Mouse (Mus musculus) CH12F3 (cell line): Measurements from ENCODE around the gene Rpp25l.
"Not testable (repeated sequence)": the region's sequence is repeated elsewhere in the genome, so short reads cannot be mapped to it uniquely, and the experiment has no call there.

Experiments
- in situ Hi-C: fragments of 300-500 bp; cut with MboI; formaldehyde crosslinking; loops from 2 replicates; pipeline ENCODE4 v1.14.3; 2020; ENCODE audit warnings: low sequenced_read_pairs

Rpp25l gene

DNA sequence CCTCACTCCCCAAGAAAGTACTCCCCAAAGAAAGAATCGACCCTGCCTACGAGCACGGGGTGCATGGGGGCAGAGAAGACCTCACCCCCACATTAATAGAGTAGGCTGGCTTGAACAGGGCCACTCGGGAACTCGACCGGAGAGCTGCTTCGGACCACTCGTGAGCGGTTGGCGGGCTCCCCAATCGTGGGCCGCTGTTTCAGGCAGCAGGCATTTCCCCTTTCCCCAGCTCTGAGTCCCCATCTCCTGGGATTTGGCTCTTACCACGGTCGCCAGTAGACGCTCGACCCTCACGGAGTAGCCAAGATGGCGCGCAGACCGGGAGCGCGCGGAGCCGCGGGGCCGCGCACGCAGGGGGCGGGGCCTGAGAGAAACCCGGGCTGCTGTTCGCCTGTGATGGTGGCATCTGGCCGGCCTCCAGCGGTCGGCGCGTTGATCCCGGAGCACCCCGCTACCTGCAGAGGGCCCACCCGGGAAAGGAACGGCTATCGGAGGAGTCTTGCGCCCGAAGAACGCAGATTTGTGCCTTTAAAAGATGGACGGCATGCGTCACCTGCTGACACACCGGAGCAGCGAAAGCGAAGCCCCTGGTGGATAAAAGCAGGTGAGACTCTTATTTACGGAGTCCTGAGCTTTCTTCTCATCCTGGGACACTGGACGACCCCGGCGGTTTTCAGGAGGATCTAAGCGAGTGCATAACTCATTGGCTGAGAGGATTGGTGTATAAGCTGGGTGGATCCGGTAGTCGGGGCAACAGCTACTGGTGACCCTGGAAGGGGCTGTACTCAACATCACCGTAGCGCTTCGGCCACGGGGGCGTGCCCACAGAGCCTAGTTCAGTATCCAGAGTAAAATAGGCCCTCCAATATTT, at the start of gene Rpp25l:
Gene Rpp25l, minus strand, starts transcription at position 338 of the 871 bp plus-strand sequence.
- in situ Hi-C loops = no loop called here

DNA sequence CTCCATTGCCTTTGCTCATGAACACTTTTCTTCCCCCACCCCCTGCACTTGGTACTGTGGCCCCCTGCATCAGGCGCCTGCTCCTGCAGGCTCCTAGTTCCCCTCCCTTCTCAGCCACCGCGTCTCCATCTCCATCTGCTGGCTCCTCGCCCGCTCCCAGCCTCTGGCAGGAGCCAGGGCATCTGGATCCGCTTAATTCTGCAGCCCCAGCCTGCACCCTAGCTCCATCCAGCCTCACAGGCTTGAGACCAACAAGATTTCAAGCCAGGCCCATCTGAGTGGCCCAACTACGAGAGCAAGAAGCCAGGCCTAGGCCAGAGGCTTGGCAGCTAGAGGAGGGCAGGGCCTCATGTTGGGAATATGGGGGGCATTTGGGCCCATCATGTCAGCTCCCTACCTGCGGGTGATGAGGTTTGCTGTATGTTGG, 49.4 kb upstream of the Rpp25l start:
- in situ Hi-C loops = not testable (repeated sequence)

DNA sequence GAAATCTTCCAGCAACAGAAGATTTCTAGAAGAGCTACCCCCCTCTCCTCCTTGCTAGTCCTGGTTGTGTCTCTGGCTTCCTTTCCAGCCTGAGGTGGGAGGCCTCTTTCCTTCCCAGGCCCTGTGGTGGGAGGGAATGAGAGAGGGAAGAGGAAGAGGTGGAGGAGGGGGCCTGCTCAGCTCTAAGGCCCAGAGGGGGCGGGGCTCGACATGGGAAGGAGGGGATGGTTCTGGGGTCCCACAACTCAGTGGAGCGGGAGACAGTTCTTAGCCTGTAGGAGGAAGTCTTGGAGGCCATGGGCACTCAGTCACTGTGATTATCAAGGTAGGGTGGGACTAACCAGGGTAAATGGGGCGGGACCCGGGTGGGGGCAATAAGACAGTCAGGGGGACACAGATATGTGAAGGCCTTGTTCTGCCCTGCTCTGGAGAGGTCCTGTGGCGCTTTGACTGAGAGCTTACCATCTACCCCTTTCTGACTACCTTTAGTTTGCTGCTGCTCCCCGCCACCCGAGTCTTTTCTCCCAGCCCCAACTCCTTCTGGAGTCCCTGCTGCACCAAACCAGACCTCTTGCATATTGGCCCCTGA, 48.9 kb upstream of the Rpp25l start:
- in situ Hi-C loops = no loop called here

DNA sequence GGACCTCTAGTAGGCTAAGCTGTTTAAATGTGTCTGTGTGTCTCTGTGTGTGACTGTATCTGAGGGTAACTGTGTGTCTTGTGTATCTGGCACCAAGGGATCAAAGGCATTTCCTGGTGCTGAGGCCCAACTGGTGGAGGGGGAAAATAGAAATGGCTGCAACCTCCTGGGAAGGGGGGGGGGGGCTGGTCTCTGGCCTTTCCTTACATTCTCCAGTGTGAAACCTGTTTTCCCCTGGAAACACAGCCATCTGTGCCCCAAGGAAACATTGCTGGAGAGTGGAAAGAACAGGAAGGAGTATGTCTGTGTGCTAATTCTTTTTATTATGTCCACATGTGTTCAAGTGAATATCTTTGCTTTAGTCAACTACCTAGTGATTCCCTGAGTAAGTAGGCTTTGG, 48.3 kb upstream of the Rpp25l start:
- in situ Hi-C loops = no loop called here

DNA sequence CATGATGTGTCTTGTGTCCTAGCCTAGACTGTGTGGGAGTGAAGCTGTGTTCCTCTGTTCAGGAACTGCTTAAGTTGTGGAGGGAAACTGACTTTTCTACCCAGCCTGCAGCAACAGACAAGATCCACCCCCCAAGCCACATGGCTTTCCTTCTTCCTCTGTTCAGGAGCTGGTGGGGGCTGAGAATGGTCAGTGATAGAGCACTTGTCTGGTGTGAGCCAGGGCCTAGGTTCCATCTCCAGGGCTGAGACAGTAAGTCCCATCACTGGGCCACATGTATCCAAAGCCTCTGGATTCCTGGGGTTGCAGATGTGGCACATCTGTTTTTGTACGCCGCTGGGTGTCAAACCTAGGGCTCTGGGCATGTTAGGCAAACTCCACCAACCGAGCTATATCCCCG, 47.6 kb upstream of the Rpp25l start:
- in situ Hi-C loops = no loop called here

DNA sequence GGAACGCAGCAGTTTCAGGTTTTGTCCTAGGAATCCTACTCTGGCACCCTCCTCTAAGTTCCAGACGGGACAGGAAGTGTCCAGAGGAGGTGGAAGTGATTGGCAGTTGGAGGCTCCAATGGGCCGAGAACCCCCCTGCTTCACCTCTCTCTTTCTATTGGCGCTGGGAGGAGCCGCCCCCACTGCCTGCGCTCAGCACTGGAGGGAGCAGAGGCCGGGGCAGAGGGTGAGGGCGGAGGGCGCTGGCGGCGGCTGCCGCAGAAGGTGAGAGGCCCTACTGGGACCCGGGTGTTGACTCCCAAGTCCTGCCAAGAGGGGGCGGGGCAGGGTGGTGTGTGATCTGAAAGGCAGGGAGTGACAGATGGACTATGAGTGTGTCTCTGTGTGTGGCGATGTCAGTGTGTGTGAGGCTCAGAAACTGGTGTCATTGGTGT, 47.0 kb upstream of the Rpp25l start:
- in situ Hi-C loops = no loop called here

DNA sequence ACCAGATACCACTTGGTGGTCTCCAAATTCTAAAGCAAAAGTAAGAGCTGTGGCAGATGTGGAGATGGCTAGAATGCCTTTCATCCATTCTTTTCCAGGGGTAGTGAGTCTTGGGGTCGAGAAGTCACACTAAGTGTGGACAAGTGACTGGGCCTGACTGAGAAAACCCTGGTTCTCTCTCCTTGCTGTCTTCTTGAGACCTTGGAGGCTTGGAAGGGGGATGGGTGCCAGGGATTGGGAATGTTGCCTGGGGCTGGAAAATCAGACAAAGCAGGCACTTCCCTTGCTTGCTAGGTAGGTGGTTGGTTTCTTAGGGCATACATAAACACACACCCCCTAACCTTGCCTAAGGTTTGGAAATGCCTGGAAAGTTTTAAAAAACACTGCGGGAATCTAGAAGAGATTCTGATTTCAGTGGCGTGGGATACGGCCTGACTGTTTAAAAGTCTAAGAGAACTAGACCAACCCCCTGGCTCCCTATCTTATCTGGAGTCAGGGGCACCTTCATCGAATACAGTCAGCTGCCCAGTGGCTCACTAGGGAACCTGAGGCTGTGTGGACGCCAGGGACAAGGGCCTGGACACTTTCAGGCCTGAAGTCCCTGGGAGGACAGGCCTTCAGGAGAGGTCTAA, 46.4 kb upstream of the Rpp25l start:
- in situ Hi-C loops = no loop called here

DNA sequence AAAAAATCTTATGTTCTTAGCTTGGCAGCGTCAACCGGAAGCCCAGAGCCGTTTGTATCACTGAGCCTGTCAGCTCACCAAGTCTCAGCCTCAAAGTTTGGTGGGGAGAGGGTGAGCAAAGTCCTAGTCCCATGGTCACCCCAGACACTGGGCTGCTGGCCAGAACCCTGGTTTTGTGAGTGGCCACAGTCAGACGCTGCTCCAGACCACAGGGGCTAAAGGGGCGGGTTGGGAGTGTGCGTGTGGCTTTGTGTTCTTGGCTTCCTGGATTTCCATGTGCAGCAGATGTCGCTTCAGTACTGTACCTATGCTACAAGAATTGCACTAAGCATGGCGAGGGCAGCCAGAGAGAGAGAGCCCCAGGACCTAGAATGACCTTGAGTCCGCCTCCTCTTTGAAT, 45.9 kb upstream of the Rpp25l start:
- in situ Hi-C loops = no loop called here

DNA sequence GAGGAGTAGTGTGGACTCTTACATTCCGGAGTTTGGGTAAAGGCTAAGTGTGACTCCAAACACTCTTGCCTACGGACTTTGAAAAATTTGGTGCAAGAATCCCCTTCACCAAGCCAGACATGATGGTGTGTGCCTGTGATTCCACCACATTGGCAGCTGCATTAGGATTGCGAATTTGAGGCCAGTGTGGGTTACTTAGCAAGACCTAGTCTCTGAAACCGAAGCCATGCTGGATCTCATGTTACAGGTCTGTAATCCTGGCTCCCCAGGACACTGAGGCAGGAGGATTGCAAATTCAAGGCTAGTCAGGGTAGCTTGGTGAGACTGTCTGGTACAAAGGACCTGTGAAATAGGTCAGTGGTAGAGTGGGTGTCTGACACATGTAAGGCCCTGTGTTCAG, 45.4 kb upstream of the Rpp25l start:
- in situ Hi-C loops = no loop called here

DNA sequence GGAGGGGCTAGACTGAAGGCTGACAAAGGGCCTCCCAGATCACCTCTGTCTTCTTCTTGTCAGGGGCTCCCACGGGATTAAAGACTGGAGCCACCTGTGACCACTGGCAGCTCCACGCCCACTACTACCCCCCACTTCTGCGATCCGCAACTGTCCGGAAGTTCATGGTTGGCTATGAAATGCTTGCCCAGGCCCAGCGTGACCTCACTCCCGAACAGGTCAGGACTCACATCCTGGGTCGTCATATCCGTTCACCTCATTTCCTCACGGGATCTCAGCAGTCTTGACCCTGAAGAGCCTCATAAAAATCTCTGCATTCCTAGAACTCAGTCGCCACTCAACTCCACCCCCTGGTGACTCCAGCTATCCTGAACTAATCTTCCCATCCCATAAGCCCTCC, 44.7 kb upstream of the Rpp25l start:
- in situ Hi-C loops = no loop called here

DNA sequence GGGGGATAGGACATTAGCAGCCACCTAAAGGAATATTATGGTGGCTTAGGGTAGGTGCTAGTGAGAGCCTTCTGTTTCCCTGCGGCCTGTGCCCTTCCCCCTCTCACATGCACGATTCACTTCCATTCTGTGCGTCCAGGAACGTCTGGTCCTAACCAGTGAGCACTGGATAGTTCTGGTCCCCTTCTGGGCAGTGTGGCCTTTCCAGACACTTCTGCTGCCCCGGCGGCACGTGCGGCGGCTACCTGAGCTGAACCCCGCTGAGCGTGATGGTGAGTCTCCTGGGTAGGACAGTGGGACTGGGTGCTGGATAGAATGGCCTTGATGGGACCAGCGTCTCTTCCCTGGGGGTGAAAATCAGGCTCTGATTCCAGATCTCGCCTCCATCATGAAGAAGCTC, 44.0 kb upstream of the Rpp25l start:
- in situ Hi-C loops = no loop called here

DNA sequence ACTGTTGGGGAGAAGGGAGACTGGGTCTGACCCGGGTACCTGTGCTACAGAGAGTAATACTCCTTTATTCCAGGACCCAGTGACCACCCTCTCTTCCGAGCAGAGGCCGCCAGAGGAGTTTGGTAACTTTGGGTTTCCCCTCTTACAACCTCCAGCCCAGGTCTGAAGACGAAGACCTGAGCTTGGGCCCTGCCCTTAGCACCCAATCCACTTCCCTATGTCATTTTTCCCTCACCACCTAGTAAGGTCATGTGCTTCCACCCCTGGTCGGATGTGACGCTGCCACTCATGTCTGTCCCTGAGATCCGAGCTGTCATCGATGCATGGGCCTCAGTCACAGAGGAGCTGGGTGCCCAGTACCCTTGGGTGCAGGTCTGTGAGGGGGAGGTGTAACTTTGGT, 43.1 kb upstream of the Rpp25l start:
- in situ Hi-C loops = no loop called here

DNA sequence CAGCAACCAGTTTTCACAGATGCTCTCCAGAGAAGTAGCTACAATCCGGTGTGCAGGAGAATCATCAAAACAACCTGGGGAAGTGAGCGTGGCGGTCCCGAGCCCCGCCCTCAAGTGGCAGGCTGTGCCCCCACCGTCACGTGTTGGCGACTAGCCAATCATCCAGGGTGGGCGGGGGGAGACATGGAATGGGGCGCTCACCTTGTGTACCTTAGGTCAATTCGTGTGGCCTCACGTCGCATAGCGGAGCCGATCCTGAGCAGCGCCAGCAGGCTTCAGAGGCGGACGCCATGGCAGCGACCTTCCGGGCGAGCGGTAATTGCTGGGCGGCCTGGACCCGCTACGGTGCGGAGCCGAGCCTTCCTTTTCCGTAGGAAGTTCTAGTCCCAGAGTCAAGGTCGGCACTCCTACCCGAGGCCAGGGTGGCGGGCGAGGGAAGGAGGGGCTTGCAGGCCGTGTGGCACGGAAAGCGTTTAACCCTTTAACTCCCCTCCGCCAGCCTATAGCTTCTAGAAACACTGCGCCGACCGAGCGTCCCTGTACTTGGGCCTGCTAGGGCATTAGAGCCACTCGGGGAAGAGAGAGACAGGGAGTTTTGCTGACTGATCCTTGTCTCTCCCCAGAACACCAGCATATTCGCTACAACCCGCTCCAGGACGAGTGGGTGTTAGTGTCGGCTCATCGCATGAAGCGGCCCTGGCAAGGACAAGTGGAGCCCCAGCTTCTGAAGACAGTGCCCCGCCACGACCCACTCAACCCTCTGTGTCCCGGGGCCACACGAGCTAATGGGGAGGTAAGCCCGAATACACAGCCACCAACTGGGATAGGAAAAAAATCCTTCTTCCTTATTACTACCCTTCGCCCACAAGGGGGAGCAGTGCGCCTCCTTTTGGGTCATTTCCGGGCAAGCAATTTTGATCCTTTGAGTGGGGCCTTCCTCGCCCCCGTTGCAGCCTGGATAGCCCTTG, 42.3 kb upstream of the Rpp25l start, which contains the start of gene Sigmar1:
Gene Sigmar1, minus strand, starts transcription at position 820 of the 968 bp plus-strand sequence.
- in situ Hi-C loops = no loop called here

DNA sequence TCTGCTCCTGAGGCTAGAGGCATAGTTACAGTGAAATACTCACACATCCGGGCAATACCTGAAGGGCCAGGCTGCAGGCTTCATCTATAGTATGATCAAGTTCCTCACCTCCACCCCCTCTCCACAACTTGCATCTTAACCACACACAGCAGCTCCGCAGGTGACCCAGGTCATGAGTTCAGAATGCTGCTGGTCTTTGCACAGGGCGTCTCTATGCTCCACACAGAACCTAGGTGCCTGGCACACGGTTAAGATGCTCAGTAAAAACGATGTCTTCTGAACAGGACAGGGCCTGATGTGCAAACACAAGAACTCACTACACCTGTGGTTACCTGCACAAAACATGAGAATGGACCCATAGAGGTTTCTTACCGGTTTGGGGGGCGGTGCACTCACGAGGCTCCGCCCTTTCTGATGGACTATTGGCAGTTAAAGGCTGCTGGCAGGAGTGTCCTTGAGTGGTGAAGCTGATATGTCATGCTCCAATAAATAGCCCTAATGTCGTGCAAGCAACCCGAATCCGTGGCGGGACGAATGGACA, 41.5 kb upstream of the Rpp25l start, which contains the start of gene Galt:
Gene Galt, plus strand, starts transcription at position 432 of the 541 bp plus-strand sequence.
- in situ Hi-C loops = no loop called here

DNA sequence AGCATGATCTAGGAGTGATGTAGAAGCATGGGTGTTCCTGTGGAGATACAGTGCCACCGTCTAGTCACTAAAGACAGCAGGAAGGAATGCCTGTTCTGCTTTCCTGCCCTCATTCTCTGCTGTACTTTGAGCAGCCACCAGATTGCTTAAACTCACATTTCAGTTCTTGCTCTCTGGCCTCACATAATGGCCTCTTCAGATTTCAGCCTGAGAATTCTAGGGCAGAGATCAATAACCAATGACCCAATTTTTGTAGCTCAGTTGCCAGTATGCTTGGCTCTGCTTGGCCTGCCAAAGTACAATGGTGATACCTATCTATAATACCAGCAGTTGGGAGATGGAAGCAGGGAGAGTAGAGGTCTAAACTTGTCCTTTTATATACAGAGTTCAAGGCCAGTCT, 31.7 kb upstream of the Rpp25l start:
- in situ Hi-C loops = no loop called here

DNA sequence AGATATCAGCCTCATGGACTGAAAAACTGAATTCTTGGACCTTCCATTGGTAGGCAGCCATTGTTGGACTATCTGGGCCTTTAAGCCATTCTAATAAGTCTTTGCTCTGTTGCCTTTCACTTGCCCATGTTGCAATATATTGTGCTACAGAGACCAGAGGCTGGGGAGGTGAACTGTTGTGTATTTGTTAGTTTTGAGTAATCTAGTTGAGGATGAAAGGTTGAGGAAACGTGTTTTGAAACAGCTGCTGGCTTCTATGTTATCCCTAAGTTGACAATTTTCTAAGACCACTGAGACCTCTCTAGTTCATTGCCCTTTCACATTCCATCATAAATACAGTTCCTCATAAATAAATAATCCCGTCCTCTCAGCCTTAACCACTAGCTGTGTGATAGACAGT, 30.8 kb upstream of the Rpp25l start:
- in situ Hi-C loops = no loop called here

DNA sequence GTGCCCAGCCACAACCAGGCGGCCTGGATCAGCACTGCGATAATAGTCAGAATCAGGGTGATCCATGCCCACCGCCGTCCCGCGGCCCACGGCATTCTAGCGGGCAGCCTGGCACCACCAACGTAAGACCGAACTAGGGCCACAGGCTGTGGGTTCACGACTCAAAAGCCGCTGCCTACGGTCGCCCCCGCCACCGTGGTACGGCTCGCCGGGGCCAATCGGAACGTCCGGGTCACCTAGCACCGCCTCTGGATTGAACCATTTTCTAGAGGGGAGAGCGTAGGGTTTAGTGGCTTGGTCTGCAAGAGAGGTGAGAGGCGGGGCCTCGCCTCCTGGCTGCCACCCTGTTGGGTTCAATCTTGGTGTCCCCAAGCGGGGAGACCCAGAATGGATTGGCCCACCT, 27.8 kb upstream of the Rpp25l start:
- in situ Hi-C loops = no loop called here

DNA sequence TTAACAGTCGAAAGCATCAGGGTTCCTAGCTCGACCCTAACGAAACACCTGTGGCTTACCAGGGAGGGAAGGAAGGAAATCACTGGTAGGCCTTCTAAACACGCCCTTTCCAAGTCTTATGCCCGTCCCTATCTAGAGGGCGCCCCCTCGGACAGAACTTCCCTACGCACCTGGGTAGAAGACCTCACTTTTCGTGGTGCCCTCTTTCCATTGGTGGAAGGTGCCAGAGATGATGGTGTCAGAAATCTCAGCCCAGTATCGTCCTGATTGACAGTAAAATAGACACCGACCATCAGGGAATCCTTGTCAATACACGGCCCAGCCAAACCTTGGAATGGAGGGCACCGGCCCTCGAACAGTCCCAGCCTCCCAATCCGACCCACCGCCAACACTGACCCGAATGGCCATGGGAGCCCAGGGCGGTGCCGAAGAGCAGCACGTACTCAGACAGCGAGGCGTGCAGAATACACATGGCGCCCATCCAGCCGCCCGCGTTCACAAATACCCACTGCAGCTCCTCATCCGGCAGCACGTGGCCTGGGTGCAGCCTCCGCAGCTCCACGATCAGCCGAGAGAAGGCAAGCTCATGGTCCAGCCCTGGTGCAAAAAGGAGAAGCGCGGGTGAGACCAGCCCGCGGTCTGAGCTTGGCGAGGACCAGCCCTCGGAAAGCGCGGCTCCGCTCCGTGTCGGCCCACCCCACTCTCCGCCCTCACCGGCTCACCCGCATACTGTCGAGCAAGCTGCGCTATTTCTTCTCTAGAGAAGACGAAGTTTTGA, 27.2 kb upstream of the Rpp25l start:
- in situ Hi-C loops = no loop called here

DNA sequence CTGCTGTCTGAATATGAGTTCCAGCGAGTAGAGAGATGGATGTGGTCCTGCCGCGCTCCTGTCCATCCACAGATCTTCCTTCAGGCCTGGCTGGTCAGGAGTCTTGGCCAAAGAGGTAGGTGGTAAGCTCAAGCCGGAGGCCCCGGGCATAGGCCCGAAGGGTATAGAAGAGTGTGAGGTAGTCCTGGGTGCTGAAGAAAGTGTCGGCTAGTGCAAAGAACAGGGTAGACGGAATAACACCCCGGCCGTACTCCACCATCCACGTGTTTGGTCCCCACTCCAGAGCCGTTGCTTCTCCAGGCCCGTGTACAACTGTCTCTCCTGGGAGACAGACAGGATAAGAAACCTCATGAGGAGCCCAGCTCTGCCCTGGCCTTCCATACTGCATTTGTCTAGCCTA, 25.9 kb upstream of the Rpp25l start:
- in situ Hi-C loops = no loop called here

DNA sequence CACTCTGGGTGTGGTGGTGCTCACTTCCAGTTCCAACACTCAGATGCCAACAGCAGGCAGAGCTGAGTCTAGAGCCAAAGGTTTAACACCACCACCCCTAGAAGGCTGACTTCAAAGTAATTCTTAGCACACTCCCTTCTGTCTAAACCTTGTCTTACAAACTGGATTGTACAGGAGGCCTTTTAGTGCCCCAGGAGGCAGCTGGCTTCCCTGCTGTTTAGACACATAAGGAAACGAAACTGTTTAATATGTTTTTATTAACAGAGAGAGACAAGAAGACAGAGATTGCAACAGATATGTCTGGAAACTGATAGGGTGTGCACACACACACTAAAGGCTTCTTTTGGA, 24.9 kb upstream of the Rpp25l start:
- in situ Hi-C loops = no loop called here
